Mouse (Mus musculus): Measurements from ENCODE around the gene Ep300. TPM values are rescaled to one million over a fixed set of nuclear protein-coding genes. Genes with fewer than 3 reads are reported as not detected.

Ep300 gene
- 48.5 and 58.4 TPM in 2 replicates for total RNA-seq (2012; rRNA removed)

GRCm38 (mm10) chr15:81584913-81585745, at the start of gene Ep300:
Ep300 (plus strand) TSS chr15:81585351.
- Histone ChIP-seq H3K9ac (ENCODE audit: insufficient read depth, low read depth, low read length, poor library complexity, severe bottlenecking) (peak within 1 kb of the TSS; percentile 100), H3K4me1 (ENCODE audit: control insufficient read depth in 2 of 2, insufficient read depth in 2 of 2, low read length in 2 of 2, poor library complexity in 1 of 2) (peaks cover 0 to 8% of the 10 kb centered on the region in 2 experiments; a peak in 2 of 4 replicates), H3K4me3 (ENCODE audit: insufficient read depth in 1 of 2, low read depth in 1 of 2, low read length in 2 of 2, poor library complexity in 1 of 2, severe bottlenecking in 1 of 2) (peak within 1 kb of the TSS; percentile 91 to 99), H3K27ac (ENCODE audit: insufficient read depth, low read depth, low read length, poor library complexity, severe bottlenecking) (peak within 1 kb of the TSS; percentile 99), H3K9me3 (ENCODE audit: control insufficient read depth, insufficient read depth, low read depth, low read length) (no peaks in the 10 kb centered on the region), H3K36me3 (ENCODE audit: control insufficient read depth, insufficient read depth, low read length, poor library complexity, severe bottlenecking) (peaks cover 2% of the 10 kb centered on the region; the same call in 1 of the 2 replicates)
- in situ Hi-C loops (cut with MboI; ENCODE audit: low sequenced_read_pairs in 2 of 2, unreplicated experiment in 2 of 2), result loop anchor here in 1 of 2 experiments (5.0 kb wide), 1 partner anchor 118 kb away; the partner anchor contains the start of gene Rbx1
- DNase-seq (ENCODE audit: low read depth, low spot score), result peak; percentile 93
- no peak for TF ChIP-seq HCFC1 (IDR thresholded peaks at IDR 0.05; ENCODE audit: borderline replicate concordance, insufficient read depth, low read length)
- no peak for TF ChIP-seq ZC3H11A (IDR thresholded peaks at IDR 0.05; ENCODE audit: borderline replicate concordance, low read depth, low read length)
- TF ChIP-seq MAFK (IDR thresholded peaks at IDR 0.05; ENCODE audit: insufficient read depth, low read depth, low read length), result no peak
- TF ChIP-seq ZNF384 (IDR thresholded peaks at IDR 0.05; ENCODE audit: low read depth, low read length), result no peak
- TF ChIP-seq CHD2 (IDR thresholded peaks at IDR 0.05; ENCODE audit: low read depth, low read length), result no peak

- Histone ChIP-seq H3K9ac (ENCODE audit: insufficient read depth, low read depth, low read length, poor library complexity, severe bottlenecking) (no peak overlapping the region), H3K27ac (ENCODE audit: insufficient read depth, low read depth, low read length, poor library complexity, severe bottlenecking) (no peak overlapping the region), H3K4me1 (ENCODE audit: control insufficient read depth in 2 of 2, insufficient read depth in 2 of 2, low read length in 2 of 2, poor library complexity in 1 of 2) (peaks cover 4 to 23% of the 10 kb centered on the region in 2 experiments; a peak in 3 of 4 replicates), H3K36me3 (ENCODE audit: control insufficient read depth, insufficient read depth, low read length, poor library complexity, severe bottlenecking) (no peaks in the 10 kb centered on the region), H3K4me3 (ENCODE audit: insufficient read depth in 1 of 2, low read depth in 1 of 2, low read length in 2 of 2, poor library complexity in 1 of 2, severe bottlenecking in 1 of 2) (no peak overlapping the region), H3K9me3 (ENCODE audit: control insufficient read depth, insufficient read depth, low read depth, low read length) (no peaks in the 10 kb centered on the region)
- no peak for TF ChIP-seq MAFK (IDR thresholded peaks at IDR 0.05; ENCODE audit: insufficient read depth, low read depth, low read length)
- TF ChIP-seq ZNF384 (IDR thresholded peaks at IDR 0.05; ENCODE audit: low read depth, low read length), result peak; percentile 96
- TF ChIP-seq ZC3H11A (IDR thresholded peaks at IDR 0.05; ENCODE audit: borderline replicate concordance, low read depth, low read length), result no peak
- TF ChIP-seq CHD2 (IDR thresholded peaks at IDR 0.05; ENCODE audit: low read depth, low read length), result no peak
- no peak for TF ChIP-seq HCFC1 (IDR thresholded peaks at IDR 0.05; ENCODE audit: borderline replicate concordance, insufficient read depth, low read length)
- in situ Hi-C loops (cut with MboI; ENCODE audit: low sequenced_read_pairs in 2 of 2, unreplicated experiment in 2 of 2), result no loop called here
- DNase-seq (ENCODE audit: low read depth, low spot score), result no peak
Observed at GRCm38 (mm10) chr15:81535881-81536351, 49.2 kb upstream of the Ep300 start.

- Histone ChIP-seq H3K36me3 (ENCODE audit: control insufficient read depth, insufficient read depth, low read length, poor library complexity, severe bottlenecking) (no peaks in the 10 kb centered on the region), H3K9me3 (ENCODE audit: control insufficient read depth, insufficient read depth, low read depth, low read length) (no peaks in the 10 kb centered on the region), H3K4me3 (ENCODE audit: insufficient read depth in 1 of 2, low read depth in 1 of 2, low read length in 2 of 2, poor library complexity in 1 of 2, severe bottlenecking in 1 of 2) (no peak overlapping the region), H3K9ac (ENCODE audit: insufficient read depth, low read depth, low read length, poor library complexity, severe bottlenecking) (no peak overlapping the region), H3K4me1 (ENCODE audit: control insufficient read depth in 2 of 2, insufficient read depth in 2 of 2, low read length in 2 of 2, poor library complexity in 1 of 2) (peaks cover 4 to 18% of the 10 kb centered on the region in 2 experiments; a peak in 2 of 4 replicates), H3K27ac (ENCODE audit: insufficient read depth, low read depth, low read length, poor library complexity, severe bottlenecking) (no peak overlapping the region)
- DNase-seq (ENCODE audit: low read depth, low spot score), result no peak
- no peak for TF ChIP-seq ZC3H11A (IDR thresholded peaks at IDR 0.05; ENCODE audit: borderline replicate concordance, low read depth, low read length)
- no peak for TF ChIP-seq MAFK (IDR thresholded peaks at IDR 0.05; ENCODE audit: insufficient read depth, low read depth, low read length)
- TF ChIP-seq CHD2 (IDR thresholded peaks at IDR 0.05; ENCODE audit: low read depth, low read length), result no peak
- no peak for TF ChIP-seq HCFC1 (IDR thresholded peaks at IDR 0.05; ENCODE audit: borderline replicate concordance, insufficient read depth, low read length)
- no peak for TF ChIP-seq ZNF384 (IDR thresholded peaks at IDR 0.05; ENCODE audit: low read depth, low read length)
- in situ Hi-C loops (cut with MboI; ENCODE audit: low sequenced_read_pairs in 2 of 2, unreplicated experiment in 2 of 2), result no loop called here
Observed at GRCm38 (mm10) chr15:81538149-81538548, 47.0 kb upstream of the Ep300 start.

GRCm38 (mm10) chr15:81539560-81539959, 45.6 kb upstream of the Ep300 start:
- TF ChIP-seq CHD2 (IDR thresholded peaks at IDR 0.05; ENCODE audit: low read depth, low read length), result no peak
- TF ChIP-seq ZNF384 (IDR thresholded peaks at IDR 0.05; ENCODE audit: low read depth, low read length), result no peak
- no peak for TF ChIP-seq MAFK (IDR thresholded peaks at IDR 0.05; ENCODE audit: insufficient read depth, low read depth, low read length)
- no peak for TF ChIP-seq ZC3H11A (IDR thresholded peaks at IDR 0.05; ENCODE audit: borderline replicate concordance, low read depth, low read length)
- TF ChIP-seq HCFC1 (IDR thresholded peaks at IDR 0.05; ENCODE audit: borderline replicate concordance, insufficient read depth, low read length), result no peak
- in situ Hi-C loops (cut with MboI; ENCODE audit: low sequenced_read_pairs in 2 of 2, unreplicated experiment in 2 of 2), result no loop called here
- no peaks in the 10 kb centered on the region for H3K36me3 ChIP-seq (ENCODE audit: control insufficient read depth, insufficient read depth, low read length, poor library complexity, severe bottlenecking)

More at GRCm38 (mm10) chr15:81539560-81539959, 45.6 kb upstream of the Ep300 start:
- H3K4me1 ChIP-seq (ENCODE audit: control insufficient read depth in 2 of 2, insufficient read depth in 2 of 2, low read length in 2 of 2, poor library complexity in 1 of 2), result peaks cover 0 to 12% of the 10 kb centered on the region in 2 experiments; a peak in 2 of 4 replicates
- no peak overlapping the region for H3K9ac ChIP-seq (ENCODE audit: insufficient read depth, low read depth, low read length, poor library complexity, severe bottlenecking)
- DNase-seq (ENCODE audit: low read depth, low spot score), result no peak
- H3K9me3 ChIP-seq (ENCODE audit: control insufficient read depth, insufficient read depth, low read depth, low read length), result no peaks in the 10 kb centered on the region
- H3K27ac ChIP-seq (ENCODE audit: insufficient read depth, low read depth, low read length, poor library complexity, severe bottlenecking), result no peak overlapping the region
- H3K4me3 ChIP-seq (ENCODE audit: insufficient read depth in 1 of 2, low read depth in 1 of 2, low read length in 2 of 2, poor library complexity in 1 of 2, severe bottlenecking in 1 of 2), result no peak overlapping the region

Data from ES-E14 (cell line).